Mouse (Mus musculus): Measurements from ENCODE around the gene Icam1. TPM values are rescaled to one million over a fixed set of nuclear protein-coding genes. Genes with fewer than 3 reads are reported as not detected.
"Not testable (repeated sequence)": the region's sequence is repeated elsewhere in the genome, so short reads cannot be mapped to it uniquely, and the experiment has no call there.

Icam1 gene
- polyA plus RNA-seq, 1 experiment from 2014 or later, result 4.1 TPM

- Histone ChIP-seq H3K36me3 (replicated peaks) (no peaks in the 10 kb centered on the region), H3K4me1 (peaks cover 43% of the 10 kb centered on the region), H3K27ac (no peak overlapping the region), H3K9me3 (no peaks in the 10 kb centered on the region), H3K27me3 (ENCODE audit: poor library complexity, severe bottlenecking) (peaks cover 10% of the 10 kb centered on the region), H3K4me3 (no peak overlapping the region)
- WGBS, result 71% methylated on average over 5 of the region's 5 CpGs
- DNase-seq (ENCODE audit: extremely low spot score, low spot score), result no peak
Measured at GRCm38 (mm10) chr9:20979181-20979580, 36.6 kb upstream of the Icam1 start.

DNA sequence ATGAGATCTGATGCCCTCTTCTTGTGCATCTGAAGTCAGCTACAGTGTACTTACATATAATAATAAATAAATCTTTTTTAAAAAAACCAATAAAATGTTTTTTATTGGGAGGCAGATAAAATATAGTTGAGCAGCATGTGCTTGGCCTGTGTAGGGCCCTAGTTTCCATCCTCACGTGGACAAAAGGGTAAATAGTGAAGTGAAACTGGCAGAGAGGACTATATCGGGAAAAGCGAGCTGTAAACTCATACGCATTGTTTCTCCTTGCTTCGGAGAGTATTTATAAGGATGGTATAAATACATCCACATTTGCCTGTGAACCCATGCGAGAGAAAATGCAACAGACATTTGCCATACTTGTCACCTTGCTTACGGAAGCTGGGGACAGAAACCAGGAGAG is 36.0 kb upstream of the Icam1 start:
- Histone ChIP-seq H3K4me1 (peaks cover 38% of the 10 kb centered on the region), H3K9me3 (no peaks in the 10 kb centered on the region), H3K4me3 (no peak overlapping the region), H3K27ac (no peak overlapping the region), H3K36me3 (replicated peaks) (no peaks in the 10 kb centered on the region), H3K27me3 (ENCODE audit: poor library complexity, severe bottlenecking) (peaks cover 5% of the 10 kb centered on the region)
- 94% methylated on average over 7 of the region's 7 CpGs for WGBS
- DNase-seq (ENCODE audit: extremely low spot score, low spot score), result no peak

DNA sequence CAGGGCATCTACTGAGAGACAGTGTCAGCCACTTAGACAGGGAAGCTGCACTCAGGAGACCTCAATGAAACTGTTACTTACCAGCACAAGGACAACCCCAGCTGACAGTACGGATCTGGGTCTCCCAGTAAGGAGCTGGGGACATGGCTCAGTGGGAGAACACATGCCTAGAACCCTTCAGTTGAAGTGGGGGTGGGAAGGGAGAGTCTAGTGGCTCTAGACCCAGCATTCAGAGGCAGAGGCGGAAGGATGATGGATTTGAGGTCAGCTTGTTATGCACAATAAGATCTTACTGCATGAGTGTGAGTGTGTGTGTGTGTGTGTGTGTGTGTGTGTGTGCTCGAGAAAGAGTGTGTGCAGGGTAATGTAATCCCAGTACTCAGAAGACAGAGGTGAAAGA is 33.6 kb upstream of the Icam1 start:
- H3K4me3 ChIP-seq, result no peak overlapping the region
- 0 out of 2 replicates have a peak, but pooled peaks cover 5% of the 10 kb centered on the region for H3K27me3 ChIP-seq (ENCODE audit: poor library complexity, severe bottlenecking)
- no peak for DNase-seq (ENCODE audit: extremely low spot score, low spot score)
- H3K27ac ChIP-seq, result no peak overlapping the region
- no peaks in the 10 kb centered on the region for H3K9me3 ChIP-seq
- WGBS, result 77% methylated on average over 3 of the region's 3 CpGs
- H3K4me1 ChIP-seq, result peaks cover 16% of the 10 kb centered on the region
- H3K36me3 ChIP-seq (replicated peaks), result no peaks in the 10 kb centered on the region

- Histone ChIP-seq H3K27ac (no peak overlapping the region), H3K4me3 (no peak overlapping the region), H3K4me1 (peaks cover 15% of the 10 kb centered on the region), H3K9me3 (no peaks in the 10 kb centered on the region), H3K27me3 (ENCODE audit: poor library complexity, severe bottlenecking) (peaks cover 10% of the 10 kb centered on the region; the same call in 1 of the 2 replicates), H3K36me3 (replicated peaks) (no peaks in the 10 kb centered on the region)
- WGBS, result 65% methylated on average over 5 of the region's 5 CpGs
- no peak for DNase-seq (ENCODE audit: extremely low spot score, low spot score)
Measured at GRCm38 (mm10) chr9:20983169-20983568, 32.6 kb upstream of the Icam1 start.

DNA sequence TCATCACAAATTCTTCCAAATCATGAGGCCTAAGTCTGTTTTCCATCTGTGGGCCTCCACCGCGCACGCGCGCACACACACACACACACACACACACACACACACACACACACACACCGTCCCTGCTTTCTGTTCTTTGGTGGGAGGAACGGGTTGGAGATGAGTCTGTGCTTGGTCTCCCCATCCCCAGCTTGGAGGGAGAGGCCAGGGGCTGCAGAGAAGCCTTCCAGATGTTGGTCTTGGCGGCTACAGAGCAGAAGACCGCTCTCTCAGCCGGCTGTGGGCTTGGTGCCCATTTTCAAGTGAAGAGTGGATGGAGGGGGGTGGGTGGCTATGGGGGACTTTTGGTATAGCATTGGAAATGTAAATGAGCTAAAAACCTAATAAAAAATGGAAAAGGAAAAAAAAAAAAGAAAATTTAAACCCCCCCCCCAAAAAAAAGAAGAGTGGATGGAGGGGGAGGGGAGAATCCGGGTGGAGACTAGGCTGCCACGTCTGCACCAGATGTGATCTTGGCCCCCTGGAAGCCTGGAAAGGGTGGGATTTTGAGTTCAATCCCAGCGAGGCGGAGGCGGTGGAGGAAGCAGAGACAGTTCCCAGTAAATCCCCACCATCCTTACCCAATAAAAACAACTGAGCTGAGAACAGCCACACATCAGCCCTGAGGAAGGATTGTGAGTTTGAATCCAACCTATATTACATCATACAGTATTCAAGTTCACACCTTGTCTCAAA is 28.7 kb upstream of the Icam1 start:
- peaks cover 15% of the 10 kb centered on the region for H3K4me1 ChIP-seq
- H3K27me3 ChIP-seq (ENCODE audit: poor library complexity, severe bottlenecking), result peaks cover 30% of the 10 kb centered on the region
- DNase-seq (ENCODE audit: extremely low spot score, low spot score), result no peak
- H3K27ac ChIP-seq, result no peak overlapping the region
- H3K9me3 ChIP-seq, result no peaks in the 10 kb centered on the region
- H3K4me3 ChIP-seq, result no peak overlapping the region
- H3K36me3 ChIP-seq (replicated peaks), result no peaks in the 10 kb centered on the region
- 69% methylated on average over 15 of the region's 15 CpGs for WGBS

DNA sequence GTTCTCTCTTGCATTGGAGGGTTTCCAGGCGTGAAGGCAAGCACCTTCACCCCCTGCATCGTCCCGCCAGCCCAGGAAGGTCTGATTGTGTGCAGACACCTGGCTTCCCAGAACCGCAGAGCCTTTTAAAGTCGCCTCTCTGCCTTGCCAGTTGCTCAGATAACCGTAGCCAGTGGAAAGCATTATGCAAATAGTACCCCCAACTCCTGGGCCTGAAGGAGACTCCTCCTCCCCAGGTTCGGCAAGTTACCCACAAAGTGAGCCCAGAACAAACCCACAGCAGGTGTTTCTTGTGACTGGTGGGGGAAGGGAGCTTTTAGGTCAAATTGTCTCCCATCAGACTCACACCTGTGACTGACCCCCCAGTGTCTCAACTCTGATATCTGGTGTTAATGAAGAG is 27.8 kb upstream of the Icam1 start:
- H3K9me3 ChIP-seq, result no peaks in the 10 kb centered on the region
- no peak for DNase-seq (ENCODE audit: extremely low spot score, low spot score)
- H3K27ac ChIP-seq, result no peak overlapping the region
- H3K4me1 ChIP-seq, result peaks cover 15% of the 10 kb centered on the region
- peaks cover 30% of the 10 kb centered on the region for H3K27me3 ChIP-seq (ENCODE audit: poor library complexity, severe bottlenecking)
- WGBS, result 17% methylated on average over 7 of the region's 7 CpGs
- H3K36me3 ChIP-seq (replicated peaks), result no peaks in the 10 kb centered on the region
- H3K4me3 ChIP-seq, result no peak overlapping the region

DNA sequence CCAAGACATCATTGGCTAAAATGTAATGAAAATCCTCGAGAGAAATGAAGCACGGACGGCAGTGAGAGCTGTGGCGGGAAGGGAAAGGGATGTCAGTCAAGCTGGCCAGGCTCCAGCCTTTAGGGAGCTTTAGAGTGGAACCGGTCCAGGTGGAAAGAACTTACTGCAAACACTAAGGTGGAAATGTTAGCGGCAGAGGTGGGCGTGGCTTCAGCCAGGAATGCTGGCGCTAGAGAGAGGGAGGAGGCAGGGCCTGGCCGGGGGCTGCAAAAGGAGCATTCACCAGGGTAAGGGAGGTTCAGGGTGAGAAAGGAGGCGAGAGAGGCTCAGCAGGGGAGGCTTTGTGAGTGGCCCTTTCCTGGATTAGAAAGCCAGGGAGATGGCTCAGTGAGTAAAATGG is 24.9 kb upstream of the Icam1 start:
- DNase-seq (ENCODE audit: extremely low spot score, low spot score), result peak; percentile 31
- Histone ChIP-seq H3K4me3 (peak overlapping the region; percentile 11), H3K27ac (peak overlapping the region; percentile 41)

DNA sequence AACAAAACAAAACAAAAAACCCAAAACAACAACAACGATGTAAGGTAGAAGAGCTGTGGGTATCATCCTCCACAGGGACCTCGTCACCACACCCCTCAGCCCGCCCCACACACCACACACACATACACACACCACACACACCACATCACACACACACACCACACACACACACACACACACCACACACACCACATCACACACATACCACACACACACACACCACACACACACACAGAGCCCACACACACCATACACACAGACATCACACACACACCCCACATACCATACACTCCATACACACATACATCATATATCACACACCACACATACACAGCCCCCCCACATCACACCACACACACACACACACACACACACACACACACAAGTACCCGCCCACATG is 24.2 kb upstream of the Icam1 start:
- DNase-seq (ENCODE audit: extremely low spot score, low spot score), result no peak
- Histone ChIP-seq H3K36me3 (replicated peaks) (no peaks in the 10 kb centered on the region), H3K4me3 (no peak overlapping the region), H3K4me1 (peaks cover 8% of the 10 kb centered on the region), H3K27ac (no peak overlapping the region), H3K9me3 (no peaks in the 10 kb centered on the region), H3K27me3 (ENCODE audit: poor library complexity, severe bottlenecking) (peaks cover 28% of the 10 kb centered on the region)
- 88% methylated on average over 4 of the region's 4 CpGs for WGBS

More for the DNA sequence above, 24.9 kb upstream of the Icam1 start:
- Histone ChIP-seq H3K27me3 (ENCODE audit: poor library complexity, severe bottlenecking) (peaks cover 30% of the 10 kb centered on the region), H3K4me1 (peaks cover 8% of the 10 kb centered on the region), H3K36me3 (replicated peaks) (no peaks in the 10 kb centered on the region), H3K9me3 (no peaks in the 10 kb centered on the region)
- WGBS, result 5% methylated on average over 10 of the region's 10 CpGs

GRCm38 (mm10) chr9:20993165-20993898 is 22.5 kb upstream of the Icam1 start:
- Histone ChIP-seq H3K4me1 (peaks cover 8% of the 10 kb centered on the region), H3K27me3 (ENCODE audit: poor library complexity, severe bottlenecking) (peaks cover 18% of the 10 kb centered on the region), H3K36me3 (replicated peaks) (no peaks in the 10 kb centered on the region), H3K27ac (no peak overlapping the region), H3K9me3 (no peaks in the 10 kb centered on the region), H3K4me3 (no peak overlapping the region)
- 52% methylated on average over 5 of the region's 5 CpGs for WGBS
- no peak for DNase-seq (ENCODE audit: extremely low spot score, low spot score)

DNA sequence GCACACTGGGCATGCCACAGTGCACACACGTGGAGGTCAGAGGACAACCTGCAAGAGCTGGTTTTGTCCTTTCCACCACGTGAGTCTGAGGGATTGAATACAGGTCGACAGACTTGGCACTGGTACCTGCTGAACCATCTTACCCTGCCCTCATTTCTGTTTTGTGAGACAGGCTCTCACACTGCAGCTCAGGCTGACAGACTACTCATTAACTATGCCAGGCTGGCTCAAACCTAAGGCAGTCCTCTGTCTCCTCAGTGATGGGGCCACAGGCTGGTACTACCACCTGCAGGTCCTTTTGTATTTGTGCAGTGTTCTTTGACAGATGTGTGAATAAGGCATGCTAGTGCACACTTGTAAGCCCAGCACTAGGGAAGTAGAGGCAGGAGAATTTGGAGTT is 20.7 kb upstream of the Icam1 start:
- H3K4me3 ChIP-seq, result no peak overlapping the region
- no peaks in the 10 kb centered on the region for H3K9me3 ChIP-seq
- no peak overlapping the region for H3K27ac ChIP-seq
- DNase-seq (ENCODE audit: extremely low spot score, low spot score), result no peak
- H3K36me3 ChIP-seq (replicated peaks), result no peaks in the 10 kb centered on the region
- 80% methylated on average over 3 of the region's 3 CpGs for WGBS
- peaks cover 8% of the 10 kb centered on the region for H3K4me1 ChIP-seq
- peaks cover 2% of the 10 kb centered on the region for H3K27me3 ChIP-seq (ENCODE audit: poor library complexity, severe bottlenecking)

GRCm38 (mm10) chr9:20997065-20997464 is 18.7 kb upstream of the Icam1 start:
- no peaks in the 10 kb centered on the region for H3K27me3 ChIP-seq (ENCODE audit: poor library complexity, severe bottlenecking)
- WGBS, result 91% methylated on average over 8 of the region's 8 CpGs
- DNase-seq (ENCODE audit: extremely low spot score, low spot score), result no peak

GRCm38 (mm10) chr9:20998337-20998736 is 17.4 kb upstream of the Icam1 start:
- H3K9me3 ChIP-seq; H3K4me1 ChIP-seq; H3K4me3 ChIP-seq; H3K27me3 ChIP-seq (ENCODE audit: poor library complexity, severe bottlenecking); H3K36me3 ChIP-seq (replicated peaks); H3K27ac ChIP-seq; DNase-seq (ENCODE audit: extremely low spot score, low spot score): not testable (repeated sequence)
- 74% methylated on average over 1 of the region's 1 CpGs for WGBS

More at GRCm38 (mm10) chr9:20997065-20997464, 18.7 kb upstream of the Icam1 start:
- Histone ChIP-seq H3K4me3 (no peak overlapping the region), H3K4me1 (peaks cover 1% of the 10 kb centered on the region), H3K27ac (no peak overlapping the region), H3K9me3 (no peaks in the 10 kb centered on the region), H3K36me3 (replicated peaks) (no peaks in the 10 kb centered on the region)

DNA sequence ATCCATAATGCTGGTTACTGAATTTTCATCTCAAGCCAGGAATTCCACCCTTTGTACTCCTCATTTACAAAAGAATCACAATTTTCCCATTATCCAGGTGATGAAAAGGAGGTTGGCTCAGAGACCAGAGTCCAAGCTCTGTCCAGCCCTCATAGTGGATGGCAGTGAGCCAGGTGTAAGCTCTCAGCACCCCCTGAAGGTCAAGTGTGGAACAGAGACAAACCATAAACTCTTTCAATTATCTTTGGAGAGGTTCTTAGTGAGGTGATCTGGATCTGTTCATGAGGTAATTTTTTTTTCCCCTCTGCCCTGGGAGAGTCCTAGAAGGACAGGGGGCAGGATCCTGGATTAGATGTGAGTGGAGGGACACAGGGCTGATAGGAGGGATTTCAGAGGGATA is 15.0 kb upstream of the Icam1 start:
- Histone ChIP-seq H3K27me3 (ENCODE audit: poor library complexity, severe bottlenecking) (no peaks in the 10 kb centered on the region), H3K4me1 (peaks cover 14% of the 10 kb centered on the region), H3K4me3 (no peak overlapping the region), H3K36me3 (replicated peaks) (peaks cover 15% of the 10 kb centered on the region), H3K9me3 (no peaks in the 10 kb centered on the region), H3K27ac (no peak overlapping the region)
- DNase-seq (ENCODE audit: extremely low spot score, low spot score), result no peak

Data from forebrain, embryonic 10.5 days (tissue).